Mouse (Mus musculus): ENCODE measurements at regions not wholly inside any gene's neighbourhood (a gene's known extent, or its start where the extent isn't known, plus 50 kb on each side); places are given as distances from the start of the nearest gene placed in this dataset.

GRCm38 (mm10) chr3:51087076-51087475 lies 137.2 kb upstream of the Noct start:
- H3K4me3 ChIP-seq (ENCODE audit: insufficient read depth, low read length), result no peak overlapping the region
- TF ChIP-seq POLR2A (IDR thresholded peaks at IDR 0.05; ENCODE audit: extremely low read depth, insufficient read depth, low read length) (no peak), CTCF (IDR thresholded peaks at IDR 0.05; ENCODE audit: extremely low read depth, insufficient read depth, low read length) (no peak)
- no peaks in the 10 kb centered on the region for H3K4me1 ChIP-seq (ENCODE audit: control insufficient read depth, insufficient read depth, low read length)
- no peak overlapping the region for H3K27ac ChIP-seq (ENCODE audit: insufficient read depth, low read length)

GRCm38 (mm10) chr3:51089036-51089669 lies 135.1 kb upstream of the Noct start:
- no peak overlapping the region for H3K4me3 ChIP-seq (ENCODE audit: insufficient read depth, low read length)
- H3K4me1 ChIP-seq (ENCODE audit: control insufficient read depth, insufficient read depth, low read length), result no peaks in the 10 kb centered on the region
- TF ChIP-seq CTCF (IDR thresholded peaks at IDR 0.05; ENCODE audit: extremely low read depth, insufficient read depth, low read length) (no peak), POLR2A (IDR thresholded peaks at IDR 0.05; ENCODE audit: extremely low read depth, insufficient read depth, low read length) (no peak)
- H3K27ac ChIP-seq (ENCODE audit: insufficient read depth, low read length), result no peak overlapping the region

- Histone ChIP-seq H3K4me3 (ENCODE audit: insufficient read depth, low read length) (no peak overlapping the region), H3K27ac (ENCODE audit: insufficient read depth, low read length) (no peak overlapping the region), H3K4me1 (ENCODE audit: control insufficient read depth, insufficient read depth, low read length) (peaks cover 3% of the 10 kb centered on the region; the same call in 1 of the 2 replicates)
- TF ChIP-seq POLR2A (IDR thresholded peaks at IDR 0.05; ENCODE audit: extremely low read depth, insufficient read depth, low read length), result no peak
- no peak for TF ChIP-seq CTCF (IDR thresholded peaks at IDR 0.05; ENCODE audit: extremely low read depth, insufficient read depth, low read length)
Measured at GRCm38 (mm10) chr3:51091478-51091877, 132.8 kb upstream of the Noct start.

GRCm38 (mm10) chr3:51092079-51093028 lies 131.9 kb upstream of the Noct start:
- TF ChIP-seq POLR2A (IDR thresholded peaks at IDR 0.05; ENCODE audit: extremely low read depth, insufficient read depth, low read length) (no peak), CTCF (IDR thresholded peaks at IDR 0.05; ENCODE audit: extremely low read depth, insufficient read depth, low read length) (no peak)
- Histone ChIP-seq H3K4me3 (ENCODE audit: insufficient read depth, low read length) (no peak overlapping the region), H3K4me1 (ENCODE audit: control insufficient read depth, insufficient read depth, low read length) (peaks cover 3% of the 10 kb centered on the region; the same call in 1 of the 2 replicates), H3K27ac (ENCODE audit: insufficient read depth, low read length) (no peak overlapping the region)

GRCm38 (mm10) chr3:51095847-51096447 lies 128.3 kb upstream of the Noct start:
- H3K4me3 ChIP-seq (ENCODE audit: insufficient read depth, low read length), result no peak overlapping the region
- peaks cover 3% of the 10 kb centered on the region; the same call in 1 of the 2 replicates for H3K4me1 ChIP-seq (ENCODE audit: control insufficient read depth, insufficient read depth, low read length)

GRCm38 (mm10) chr3:51096545-51096944 lies 127.7 kb upstream of the Noct start:
- TF ChIP-seq CTCF (IDR thresholded peaks at IDR 0.05; ENCODE audit: extremely low read depth, insufficient read depth, low read length), result no peak
- TF ChIP-seq POLR2A (IDR thresholded peaks at IDR 0.05; ENCODE audit: extremely low read depth, insufficient read depth, low read length), result no peak
- H3K4me3 ChIP-seq (ENCODE audit: insufficient read depth, low read length), result no peak overlapping the region

More at GRCm38 (mm10) chr3:51095847-51096447, 128.3 kb upstream of the Noct start:
- 0 out of 2 replicates have a peak overlapping the region, but pooled peaks have one; percentile 31 for H3K27ac ChIP-seq (ENCODE audit: insufficient read depth, low read length)
- TF ChIP-seq CTCF (IDR thresholded peaks at IDR 0.05; ENCODE audit: extremely low read depth, insufficient read depth, low read length), result no peak
- no peak for TF ChIP-seq POLR2A (IDR thresholded peaks at IDR 0.05; ENCODE audit: extremely low read depth, insufficient read depth, low read length)

GRCm38 (mm10) chr3:51097362-51097761 lies 126.9 kb upstream of the Noct start:
- Histone ChIP-seq H3K4me3 (ENCODE audit: insufficient read depth, low read length) (no peak overlapping the region), H3K4me1 (ENCODE audit: control insufficient read depth, insufficient read depth, low read length) (peaks cover 3% of the 10 kb centered on the region; the same call in 1 of the 2 replicates), H3K27ac (ENCODE audit: insufficient read depth, low read length) (peak overlapping the region; percentile 85; the same call in 1 of the 2 replicates)
- TF ChIP-seq POLR2A (IDR thresholded peaks at IDR 0.05; ENCODE audit: extremely low read depth, insufficient read depth, low read length) (no peak), CTCF (IDR thresholded peaks at IDR 0.05; ENCODE audit: extremely low read depth, insufficient read depth, low read length) (no peak)

More at GRCm38 (mm10) chr3:51096545-51096944, 127.7 kb upstream of the Noct start:
- H3K27ac ChIP-seq (ENCODE audit: insufficient read depth, low read length), result peak overlapping the region; percentile 78; the same call in 1 of the 2 replicates
- H3K4me1 ChIP-seq (ENCODE audit: control insufficient read depth, insufficient read depth, low read length), result peaks cover 3% of the 10 kb centered on the region; the same call in 1 of the 2 replicates

- no peak overlapping the region for H3K4me3 ChIP-seq (ENCODE audit: insufficient read depth, low read length)
- H3K4me1 ChIP-seq (ENCODE audit: control insufficient read depth, insufficient read depth, low read length), result peaks cover 1% of the 10 kb centered on the region; the same call in 1 of the 2 replicates
- TF ChIP-seq POLR2A (IDR thresholded peaks at IDR 0.05; ENCODE audit: extremely low read depth, insufficient read depth, low read length) (no peak), CTCF (IDR thresholded peaks at IDR 0.05; ENCODE audit: extremely low read depth, insufficient read depth, low read length) (no peak)
- no peak overlapping the region for H3K27ac ChIP-seq (ENCODE audit: insufficient read depth, low read length)
Measured at GRCm38 (mm10) chr3:51099966-51100365, 124.3 kb upstream of the Noct start.

GRCm38 (mm10) chr3:51108639-51109202 lies 115.5 kb upstream of the Noct start:
- no peak overlapping the region for H3K4me3 ChIP-seq (ENCODE audit: insufficient read depth, low read length)
- no peaks in the 10 kb centered on the region; the same call in 1 of the 2 replicates for H3K4me1 ChIP-seq (ENCODE audit: control insufficient read depth, insufficient read depth, low read length)
- TF ChIP-seq CTCF (IDR thresholded peaks at IDR 0.05; ENCODE audit: extremely low read depth, insufficient read depth, low read length), result no peak
- TF ChIP-seq POLR2A (IDR thresholded peaks at IDR 0.05; ENCODE audit: extremely low read depth, insufficient read depth, low read length), result no peak
- H3K27ac ChIP-seq (ENCODE audit: insufficient read depth, low read length), result no peak overlapping the region

Measured in cortical plate, adult 2 months (tissue).